Mouse (Mus musculus): Measurements from ENCODE around the gene Zfp385a.

GRCm38 (mm10) chr15:103359869-103360602, 20.1 kb upstream of the Zfp385a start:
- no peak for TF ChIP-seq POLR2A (IDR thresholded peaks at IDR 0.05; ENCODE audit: borderline replicate concordance, extremely low read depth, low read depth, low read length)
- TF ChIP-seq CTCF (IDR thresholded peaks at IDR 0.05; ENCODE audit: insufficient read depth, low read length): no peak
